Mouse (Mus musculus): ENCODE measurements around the gene Zbtb11. TPM values are rescaled to one million over a fixed set of nuclear protein-coding genes. Genes with fewer than 3 reads are reported as not detected.
"Not testable (repeated sequence)": the region's sequence is repeated elsewhere in the genome, so short reads cannot be mapped to it uniquely, and the experiment has no call there.

The Zbtb11 gene
- polyA plus RNA-seq, 1 experiment from 2014 or later: 10.3 TPM

GRCm38 (mm10) chr16:56014076-56014475 is 40.4 kb downstream of the Zbtb11 start:
- no peak overlapping the region for H3K27ac ChIP-seq
- H3K9me3 ChIP-seq (replicated peaks): no peaks in the 10 kb centered on the region
- H3K4me2 ChIP-seq: no peak overlapping the region
- no peak overlapping the region for H3K9ac ChIP-seq
- peaks cover 32% of the 10 kb centered on the region for H3K36me3 ChIP-seq
- 79% methylated on average over 7 of the region's 7 CpGs for whole genome bisulfite sequencing
- no peaks in the 10 kb centered on the region for H3K4me1 ChIP-seq (replicated peaks)
- H3K27me3 ChIP-seq: no peaks in the 10 kb centered on the region
- H3K4me3 ChIP-seq: no peak overlapping the region
- no peak for ATAC-seq (replicated peaks; ENCODE audit: insufficient number of reproducible peaks, insufficient read depth, low FRiP score, low read depth)

DNA sequence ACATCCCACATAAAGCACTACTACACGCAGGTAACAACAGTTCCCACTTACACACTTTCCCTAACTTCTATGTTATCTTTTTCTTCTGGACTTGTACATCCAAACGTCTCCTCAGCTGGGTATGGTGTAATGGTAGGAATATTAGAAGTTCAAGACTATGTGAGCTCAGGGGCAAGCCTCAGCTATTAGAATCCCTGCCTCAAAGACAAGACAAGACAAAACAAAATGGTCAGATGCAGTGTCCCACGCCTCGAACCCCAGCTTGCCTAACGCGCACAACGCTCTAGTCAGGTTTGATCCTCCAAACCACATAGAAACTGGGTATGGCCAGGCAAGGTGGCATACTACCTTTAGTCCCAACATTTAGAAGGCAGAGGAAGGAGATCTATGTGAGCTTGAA is 46.0 kb downstream of the Zbtb11 start:
- H3K9ac ChIP-seq: no peak overlapping the region
- no peaks in the 10 kb centered on the region for H3K4me1 ChIP-seq (replicated peaks)
- no peaks in the 10 kb centered on the region for H3K27me3 ChIP-seq
- no peak overlapping the region for H3K4me2 ChIP-seq
- 92% methylated on average over 7 of the region's 7 CpGs for WGBS
- peaks cover 45% of the 10 kb centered on the region for H3K36me3 ChIP-seq
- H3K27ac ChIP-seq: no peak overlapping the region
- H3K4me3 ChIP-seq: no peak overlapping the region
- ATAC-seq (replicated peaks; ENCODE audit: insufficient number of reproducible peaks, insufficient read depth, low FRiP score, low read depth): no peak
- H3K9me3 ChIP-seq (replicated peaks): no peaks in the 10 kb centered on the region

- no peaks in the 10 kb centered on the region for H3K27me3 ChIP-seq
- peaks cover 18% of the 10 kb centered on the region for H3K36me3 ChIP-seq
- WGBS: 34% methylated on average over 12 of the region's 12 CpGs
- H3K4me3 ChIP-seq: peak overlapping the region; percentile 95
- peak overlapping the region; percentile 80 for H3K4me2 ChIP-seq
- ATAC-seq (replicated peaks; ENCODE audit: insufficient number of reproducible peaks, insufficient read depth, low FRiP score, low read depth): no peak
- H3K9me3 ChIP-seq (replicated peaks): no peaks in the 10 kb centered on the region
- H3K4me1 ChIP-seq (replicated peaks): peaks cover 23% of the 10 kb centered on the region
- no peak overlapping the region for H3K27ac ChIP-seq
- peak overlapping the region; percentile 96 for H3K9ac ChIP-seq
Observed at GRCm38 (mm10) chr16:56027854-56028629, 54.4 kb downstream of the Zbtb11 start.

- H3K4me3 ChIP-seq: peak overlapping the region; percentile 95
- no peaks in the 10 kb centered on the region for H3K9me3 ChIP-seq (replicated peaks)
- peak; percentile 84 for ATAC-seq (replicated peaks; ENCODE audit: insufficient number of reproducible peaks, insufficient read depth, low FRiP score, low read depth)
- under 1% methylated on average over 62 of the region's 62 CpGs for WGBS
- H3K36me3 ChIP-seq: peaks cover 25% of the 10 kb centered on the region
- peak overlapping the region; percentile 80 for H3K4me2 ChIP-seq
- peaks cover 23% of the 10 kb centered on the region for H3K4me1 ChIP-seq (replicated peaks)
- peak overlapping the region; percentile 96 for H3K9ac ChIP-seq
- no peaks in the 10 kb centered on the region for H3K27me3 ChIP-seq
- peak overlapping the region; percentile 95 for H3K27ac ChIP-seq
Observed at GRCm38 (mm10) chr16:56028722-56029551, 55.3 kb downstream of the Zbtb11 start.

DNA sequence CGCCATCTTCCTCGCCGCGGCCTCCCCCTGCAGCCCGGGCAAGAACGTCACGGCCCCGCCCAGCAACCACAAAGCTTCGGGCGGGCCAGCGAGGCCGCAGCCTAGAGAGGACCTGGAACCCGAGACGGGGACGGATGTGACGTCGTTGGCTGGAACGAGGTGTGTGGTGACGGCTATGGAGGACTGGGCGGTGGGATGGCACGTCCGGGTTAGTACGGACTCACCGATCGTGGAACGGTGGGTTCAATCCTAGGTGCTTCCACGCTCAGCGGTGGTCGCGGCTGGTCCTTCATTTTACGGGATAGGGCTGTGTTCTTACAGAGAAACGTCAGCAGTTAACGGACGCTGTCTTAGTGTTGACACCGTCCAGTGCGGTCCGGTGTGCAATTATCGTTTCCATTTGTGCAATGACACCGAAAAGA is 56.0 kb downstream of the Zbtb11 start, which contains the start of gene Pcnp:
TSS of gene Pcnp (minus strand) at position 79 of the 422 bp plus-strand sequence.
- WGBS: under 1% methylated on average over 39 of the region's 39 CpGs
- Histone ChIP-seq H3K4me1 (replicated peaks) (peaks cover 23% of the 10 kb centered on the region), H3K4me3 (peak within 1 kb of the TSS; percentile 95), H3K27ac (peak within 1 kb of the TSS; percentile 95), H3K36me3 (peaks cover 31% of the 10 kb centered on the region), H3K4me2 (peak within 1 kb of the TSS; percentile 80), H3K9ac (peak within 1 kb of the TSS; percentile 96), H3K27me3 (no peaks in the 10 kb centered on the region), H3K9me3 (replicated peaks) (no peaks in the 10 kb centered on the region)
- peak; percentile 99 for ATAC-seq (replicated peaks; ENCODE audit: insufficient number of reproducible peaks, insufficient read depth, low FRiP score, low read depth)

DNA sequence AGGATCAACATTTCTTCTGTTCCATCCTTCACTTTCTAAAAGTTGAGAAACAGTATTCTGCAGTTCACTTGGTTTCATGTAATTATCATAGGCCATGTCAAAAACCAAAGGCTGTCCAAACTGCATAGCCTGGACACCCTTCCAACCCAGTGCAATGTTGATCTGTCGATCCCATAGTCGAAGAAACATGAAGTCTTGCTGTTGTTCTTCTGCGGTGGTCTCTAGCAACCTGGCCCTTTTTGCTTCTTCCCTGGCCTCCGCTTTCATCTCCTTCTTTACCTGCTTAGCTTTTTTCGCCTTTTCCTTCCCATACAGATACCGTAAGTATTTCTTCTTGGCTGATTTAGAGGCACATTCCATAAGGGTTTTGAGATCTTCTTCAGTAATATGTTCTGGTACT is 60.9 kb downstream of the Zbtb11 start:
- ATAC-seq (replicated peaks; ENCODE audit: insufficient number of reproducible peaks, insufficient read depth, low FRiP score, low read depth): no peak
- peaks cover 24% of the 10 kb centered on the region for H3K36me3 ChIP-seq
- no peaks in the 10 kb centered on the region for H3K27me3 ChIP-seq
- H3K27ac ChIP-seq: no peak overlapping the region
- H3K9me3 ChIP-seq (replicated peaks): no peaks in the 10 kb centered on the region
- no peak overlapping the region for H3K4me2 ChIP-seq
- peaks cover 24% of the 10 kb centered on the region for H3K4me1 ChIP-seq (replicated peaks)
- H3K9ac ChIP-seq: no peak overlapping the region
- 91% methylated on average over 6 of the region's 6 CpGs for WGBS
- no peak overlapping the region for H3K4me3 ChIP-seq

DNA sequence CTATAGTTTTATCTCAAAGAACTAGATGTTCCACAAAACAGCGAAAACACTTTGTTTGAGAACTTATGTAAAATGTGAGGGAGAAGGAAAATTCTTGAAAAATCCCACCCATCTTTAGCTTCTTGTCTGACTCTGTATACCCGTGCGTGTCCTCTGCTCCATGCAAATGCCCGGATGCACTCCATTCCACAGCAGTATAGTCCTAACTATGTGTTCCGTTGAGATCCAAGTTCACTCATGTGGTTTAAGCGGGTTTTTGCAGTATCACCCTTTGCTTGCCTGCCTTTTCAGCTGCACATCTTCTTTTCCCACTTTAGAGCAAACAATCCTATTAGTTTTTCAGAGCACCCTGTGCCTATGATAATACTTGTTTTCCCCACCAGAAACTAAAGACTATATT is 62.8 kb downstream of the Zbtb11 start:
- peak overlapping the region; percentile 65 for H3K4me2 ChIP-seq
- H3K9me3 ChIP-seq (replicated peaks): no peaks in the 10 kb centered on the region
- peak overlapping the region; percentile 78 for H3K4me3 ChIP-seq
- no peak for ATAC-seq (replicated peaks; ENCODE audit: insufficient number of reproducible peaks, insufficient read depth, low FRiP score, low read depth)
- WGBS: 49% methylated on average over 6 of the region's 6 CpGs
- peak overlapping the region; percentile 85 for H3K9ac ChIP-seq
- peaks cover 14% of the 10 kb centered on the region for H3K4me1 ChIP-seq (replicated peaks)
- H3K27me3 ChIP-seq: no peaks in the 10 kb centered on the region
- H3K36me3 ChIP-seq: peaks cover 24% of the 10 kb centered on the region
- H3K27ac ChIP-seq: no peak overlapping the region

DNA sequence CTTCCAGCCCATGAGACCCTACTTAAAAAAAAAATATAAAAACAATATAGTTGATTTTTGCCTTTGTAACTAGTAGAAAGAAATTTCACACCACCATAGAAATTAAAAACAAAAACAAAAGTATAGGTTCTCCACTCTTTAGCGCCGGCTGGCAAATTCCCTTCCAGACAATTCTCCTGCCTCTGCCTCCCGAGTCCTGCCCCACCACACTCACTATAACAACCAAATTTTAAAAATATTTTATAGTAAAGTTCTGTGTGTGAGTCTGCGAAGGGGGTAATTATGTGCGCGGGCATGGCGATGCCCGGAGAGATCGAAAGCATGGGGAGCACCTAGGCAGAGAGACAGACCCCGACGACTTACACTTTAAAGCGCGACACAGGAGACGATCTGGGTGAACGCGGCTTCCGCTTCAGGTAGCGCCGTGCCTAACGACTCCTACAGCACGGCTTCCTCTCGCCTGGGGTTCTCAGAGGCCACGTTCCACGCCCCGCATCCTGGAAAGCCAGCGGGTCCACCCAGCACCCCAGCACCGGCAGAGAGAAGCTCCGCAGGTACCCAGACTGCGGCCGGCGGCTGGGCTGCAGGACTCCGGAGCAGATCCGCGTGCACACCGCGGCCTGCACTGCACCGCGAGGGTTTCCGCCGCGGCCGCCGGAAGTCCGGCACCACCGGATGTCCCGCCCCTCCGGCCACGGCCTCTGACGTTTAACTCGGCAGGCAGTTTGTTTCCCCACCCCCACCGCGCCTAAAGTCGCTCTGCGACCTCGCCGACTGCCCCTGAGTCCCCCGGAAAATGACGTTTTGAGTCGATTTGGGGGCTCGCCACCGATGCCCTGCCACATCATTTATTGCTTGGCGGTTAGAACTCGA is 63.7 kb downstream of the Zbtb11 start, which contains the start of gene Trmt10c:
TSS of gene Trmt10c (minus strand) at position 682 of the 873 bp plus-strand sequence.
- no peaks in the 10 kb centered on the region for H3K27me3 ChIP-seq
- peak within 1 kb of the TSS; percentile 78 for H3K4me3 ChIP-seq
- WGBS: under 1% methylated on average over 62 of the region's 63 CpGs
- H3K4me1 ChIP-seq (replicated peaks): peaks cover 14% of the 10 kb centered on the region
- peak; percentile 100 for ATAC-seq (replicated peaks; ENCODE audit: insufficient number of reproducible peaks, insufficient read depth, low FRiP score, low read depth)
- H3K9ac ChIP-seq: peak within 1 kb of the TSS; percentile 85
- peak within 1 kb of the TSS; percentile 86 for H3K27ac ChIP-seq
- H3K4me2 ChIP-seq: peak within 1 kb of the TSS; percentile 65
- H3K9me3 ChIP-seq (replicated peaks): no peaks in the 10 kb centered on the region
- H3K36me3 ChIP-seq: peaks cover 23% of the 10 kb centered on the region

DNA sequence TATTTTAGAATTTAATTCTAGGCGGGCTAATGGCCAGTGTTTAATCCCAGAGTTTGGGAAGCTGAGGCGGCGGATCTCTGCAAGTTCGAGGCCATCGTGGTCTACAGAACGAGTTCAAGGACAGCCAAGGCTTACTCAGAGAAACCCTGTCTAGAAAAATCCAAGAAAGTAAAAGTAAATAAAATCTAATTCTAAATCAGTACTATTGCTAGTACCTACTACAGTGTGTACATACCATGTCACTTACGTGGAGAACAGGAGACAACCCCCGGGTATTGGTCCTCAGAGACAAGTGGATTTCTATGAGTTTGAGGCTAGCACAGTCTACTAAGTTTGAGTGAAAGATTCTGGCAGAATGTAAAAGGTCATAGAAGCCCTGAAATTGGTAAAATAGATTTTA is 64.4 kb downstream of the Zbtb11 start:
- no peaks in the 10 kb centered on the region for H3K27me3 ChIP-seq
- H3K4me2 ChIP-seq: peak overlapping the region; percentile 65
- peaks cover 16% of the 10 kb centered on the region for H3K36me3 ChIP-seq
- H3K4me3 ChIP-seq: peak overlapping the region; percentile 78
- peaks cover 14% of the 10 kb centered on the region for H3K4me1 ChIP-seq (replicated peaks)
- H3K9me3 ChIP-seq (replicated peaks): no peaks in the 10 kb centered on the region
- H3K27ac ChIP-seq: peak overlapping the region; percentile 86
- H3K9ac ChIP-seq: peak overlapping the region; percentile 85
- ATAC-seq (replicated peaks; ENCODE audit: insufficient number of reproducible peaks, insufficient read depth, low FRiP score, low read depth): no peak
- WGBS: 28% methylated on average over 8 of the region's 8 CpGs

DNA sequence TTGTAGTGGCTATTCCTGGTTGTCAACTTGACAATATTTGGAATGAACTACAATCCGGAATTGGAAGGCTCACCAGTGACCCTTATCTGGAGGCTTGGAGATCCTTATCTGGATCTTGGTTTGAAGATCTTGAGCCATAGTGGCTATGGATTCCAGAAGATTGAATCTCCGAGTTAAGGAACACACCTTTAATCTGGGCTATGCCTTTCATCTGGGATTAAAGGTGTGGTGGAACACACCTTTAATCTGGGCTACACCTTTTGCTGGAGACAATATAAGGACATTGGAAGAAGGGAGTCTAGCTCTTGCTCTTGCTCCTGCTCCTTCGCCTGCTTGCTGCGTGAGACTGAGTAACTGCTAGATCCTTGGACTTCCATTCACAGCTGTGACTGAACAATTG is 74.4 kb downstream of the Zbtb11 start, which contains the start of gene Senp7:
TSS of gene Senp7 (plus strand) at position 301 of the 400 bp plus-strand sequence.
- H3K9me3 ChIP-seq (replicated peaks); H3K4me1 ChIP-seq (replicated peaks); ATAC-seq (replicated peaks; ENCODE audit: insufficient number of reproducible peaks, insufficient read depth, low FRiP score, low read depth); H3K9ac ChIP-seq; H3K27ac ChIP-seq; H3K4me3 ChIP-seq; H3K4me2 ChIP-seq; H3K27me3 ChIP-seq; H3K36me3 ChIP-seq: not testable (repeated sequence)
- WGBS: no CpG with 5 or more reads among the region's 4 CpGs

All from heart, embryonic 15.5 days (tissue).